Mouse (Mus musculus) erythroblast, embryonic 14.5 days (primary cell): ENCODE results near the gene Usp49. TPM values are rescaled to one million over a fixed set of nuclear protein-coding genes. Genes with fewer than 3 reads are reported as not detected.

Experiments
- H3K27me3 ChIP-seq: 2 replicates; pipeline ENCODE4 v1.6.1; 2012; ENCODE audit warnings: inconsistent platforms; ENCODE audit not compliant: control insufficient read depth
- H3K36me3 ChIP-seq: 2 replicates; pipeline ENCODE4 v1.6.1; 2012; ENCODE audit warnings: mild to moderate bottlenecking, inconsistent platforms; ENCODE audit not compliant: control insufficient read depth
- H3K4me1 ChIP-seq: 2 replicates; pipeline ENCODE4 v1.6.1; 2012; ENCODE audit warnings: inconsistent platforms; ENCODE audit not compliant: control insufficient read depth
- H3K4me3 ChIP-seq: replicated peaks from 2 replicates; pipeline ENCODE3; 2012; ENCODE audit warnings: moderate library complexity, mild to moderate bottlenecking, inconsistent platforms
- H3K9me3 ChIP-seq: 2 replicates; pipeline ENCODE4 v1.6.1; 2012; ENCODE audit warnings: low read length, inconsistent platforms, mixed read lengths; ENCODE audit not compliant: control insufficient read depth
- GATA1 ChIP-seq: IDR thresholded peaks from 2 replicates; pipeline ENCODE4 v1.6.1; 2012; ENCODE audit warnings: low read length, inconsistent platforms, mixed read lengths
- TAL1 ChIP-seq: IDR thresholded peaks from 3 replicates; pipeline ENCODE4 v1.6.1; 2012; ENCODE audit warnings: low read length, inconsistent platforms, mixed read lengths
- polyA plus RNA-seq: library from polyadenylated mRNA; stranded (reverse); fragments of >175 nt; gene quantifications from 2 replicates; pipeline ENCODE4 v1.2.3, GENCODE M21; 2012

The Usp49 gene
- polyA plus RNA-seq: 2.2 and 2.4 TPM in 2 replicates

DNA sequence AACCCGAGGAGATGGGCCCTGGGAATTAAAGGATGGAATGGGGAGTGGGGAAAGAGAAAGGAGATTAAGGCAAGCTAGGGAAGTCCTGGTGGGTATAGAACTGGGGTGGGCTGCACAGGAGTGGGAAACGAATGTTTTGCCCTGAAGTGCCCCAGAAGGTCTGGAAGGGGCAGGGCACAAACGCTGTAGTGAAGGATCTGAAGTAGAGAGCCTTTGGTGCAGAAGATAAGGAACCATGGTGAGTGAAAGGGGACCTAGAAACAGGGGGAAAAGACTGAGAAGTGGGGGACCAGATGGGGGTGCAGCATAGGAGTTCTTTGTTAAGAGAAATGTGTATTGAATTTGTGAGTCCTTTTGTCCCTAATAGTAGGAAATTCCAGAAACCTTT is at the start of gene Usp49:
Usp49 (plus strand) TSS at position 13 of the 388 bp plus-strand sequence.
- H3K4me1 ChIP-seq: peaks cover 60% of the 10 kb centered on the region

DNA sequence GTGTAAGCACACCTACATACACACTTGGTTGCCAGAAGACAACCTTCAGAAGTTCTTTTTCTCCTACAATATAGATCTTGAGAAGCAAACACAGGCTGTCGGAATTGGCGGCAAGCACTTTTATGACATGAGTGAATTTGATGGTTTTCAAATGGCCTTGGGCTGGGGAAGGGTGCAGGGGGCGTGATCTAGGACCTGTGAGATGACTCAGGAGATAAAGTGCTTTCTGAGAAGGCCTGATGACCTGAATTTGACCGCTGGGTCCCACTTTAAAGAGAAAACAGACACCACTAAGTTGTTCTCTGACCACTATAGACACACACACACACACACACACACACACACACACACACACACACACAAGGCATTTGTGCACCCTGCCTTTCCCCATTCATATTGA is 49.5 kb upstream of the Usp49 start:
- H3K4me1 ChIP-seq: peaks cover 67% of the 10 kb centered on the region
- no peaks in the 10 kb centered on the region for H3K27me3 ChIP-seq
- no peaks in the 10 kb centered on the region for H3K9me3 ChIP-seq
- H3K4me3 ChIP-seq: no peak overlapping the region
- H3K36me3 ChIP-seq: peaks cover 2% of the 10 kb centered on the region; the same call in 1 of the 2 replicates
- no peak for TF ChIP-seq TAL1
- TF ChIP-seq GATA1: no peak

More for the DNA sequence above, at the start of gene Usp49:
- TF ChIP-seq TAL1: no peak
- no peak; the same call in 1 of the 2 replicates for TF ChIP-seq GATA1
- H3K4me3 ChIP-seq: peak within 1 kb of the TSS; percentile 87
- peaks cover 4% of the 10 kb centered on the region for H3K9me3 ChIP-seq
- H3K36me3 ChIP-seq: peaks cover 55% of the 10 kb centered on the region
- H3K27me3 ChIP-seq: no peaks in the 10 kb centered on the region

DNA sequence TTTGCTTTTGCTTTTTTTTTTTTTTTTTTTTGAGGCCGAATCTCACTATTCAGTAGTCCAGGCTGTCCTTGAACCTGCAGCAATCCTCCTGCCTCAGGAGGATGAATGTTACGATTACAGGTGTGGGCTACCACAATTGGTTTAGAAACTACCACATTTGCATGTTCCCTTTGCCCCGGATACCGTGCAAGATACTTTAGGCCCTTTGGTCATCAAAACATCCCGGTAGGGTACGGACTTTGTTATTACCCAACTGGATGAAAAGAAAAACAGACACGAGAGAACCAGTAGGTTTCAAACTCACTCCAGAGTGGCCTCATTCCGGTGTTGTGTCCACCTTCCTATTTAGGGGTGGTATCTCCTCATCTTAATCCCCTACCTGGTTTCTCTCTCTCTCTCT is 42.0 kb upstream of the Usp49 start:
- TF ChIP-seq TAL1: no peak
- no peak for TF ChIP-seq GATA1
- Histone ChIP-seq H3K4me3 (no peak overlapping the region), H3K27me3 (no peaks in the 10 kb centered on the region), H3K9me3 (no peaks in the 10 kb centered on the region), H3K4me1 (peaks cover 64% of the 10 kb centered on the region), H3K36me3 (peaks cover 3% of the 10 kb centered on the region; the same call in 1 of the 2 replicates)

DNA sequence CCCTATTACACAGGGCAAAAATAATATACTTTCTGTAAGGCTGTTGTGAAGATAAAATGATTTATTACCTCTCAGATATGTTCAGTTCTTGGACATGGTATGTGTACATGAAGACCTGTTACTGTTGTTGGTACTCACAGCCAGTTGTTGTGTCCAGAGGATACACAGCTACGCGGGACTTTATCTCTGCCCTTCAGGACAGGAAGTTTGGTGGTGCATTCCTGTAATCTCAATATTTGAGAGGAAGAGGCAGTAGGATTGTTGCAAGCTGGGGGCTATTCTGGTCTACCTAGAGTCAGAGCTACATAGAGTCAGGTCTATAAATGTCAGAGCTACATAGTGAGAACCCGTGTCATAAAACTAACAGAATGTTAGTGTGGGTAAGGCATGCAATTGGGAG is 39.4 kb upstream of the Usp49 start:
- Histone ChIP-seq H3K36me3 (peaks cover 23% of the 10 kb centered on the region), H3K4me1 (peaks cover 52% of the 10 kb centered on the region), H3K9me3 (no peaks in the 10 kb centered on the region), H3K27me3 (no peaks in the 10 kb centered on the region), H3K4me3 (no peak overlapping the region)
- TF ChIP-seq TAL1 (no peak), GATA1 (no peak)

DNA sequence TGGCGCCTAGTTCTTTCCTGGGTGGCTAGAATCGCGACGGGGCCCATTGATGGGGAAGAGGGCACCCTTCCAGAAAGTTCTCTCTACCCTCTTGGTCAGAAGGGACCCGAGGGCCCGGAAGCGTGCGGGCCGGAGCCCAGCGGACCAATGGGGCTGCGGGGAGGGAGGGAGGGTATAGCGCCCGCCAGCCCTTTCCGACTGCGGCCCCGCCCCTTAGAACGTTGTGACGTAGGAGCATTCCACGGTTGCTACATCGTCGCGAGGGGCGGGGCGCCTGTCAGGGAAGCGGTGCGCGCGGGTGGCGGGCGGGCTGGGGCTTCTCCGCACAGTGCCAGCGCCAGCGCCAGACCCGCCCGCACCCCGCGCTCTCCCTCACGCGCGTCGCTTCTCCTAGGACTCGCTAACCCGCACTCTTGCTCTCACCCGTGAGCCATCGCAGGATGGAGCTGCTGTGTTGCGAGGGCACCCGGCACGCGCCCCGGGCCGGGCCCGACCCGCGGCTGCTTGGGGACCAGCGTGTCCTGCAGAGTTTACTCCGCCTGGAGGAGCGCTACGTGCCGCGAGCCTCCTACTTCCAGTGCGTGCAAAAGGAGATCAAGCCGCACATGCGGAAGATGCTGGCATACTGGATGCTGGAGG is 37.2 kb upstream of the Usp49 start:
- Histone ChIP-seq H3K9me3 (no peaks in the 10 kb centered on the region), H3K36me3 (peaks cover 45% of the 10 kb centered on the region), H3K4me3 (peak overlapping the region; percentile 100), H3K27me3 (no peaks in the 10 kb centered on the region), H3K4me1 (peaks cover 74% of the 10 kb centered on the region)
- TF ChIP-seq TAL1: no peak
- no peak for TF ChIP-seq GATA1

DNA sequence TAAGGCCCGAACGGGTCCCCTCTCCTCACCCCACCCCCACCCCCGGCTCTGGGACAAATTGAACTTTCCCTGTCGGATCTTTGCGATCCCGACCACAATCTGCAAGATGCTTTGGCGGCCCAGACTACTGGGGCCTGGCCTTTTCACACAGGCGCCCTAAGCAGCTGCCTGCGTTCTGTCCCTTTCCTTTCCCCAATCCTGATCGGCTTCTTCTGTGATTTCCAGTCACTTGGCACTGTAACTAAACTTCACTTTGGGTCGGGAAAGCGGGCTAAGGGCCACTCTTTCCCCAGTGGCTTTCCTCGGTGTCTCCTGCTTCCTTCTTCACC is 36.7 kb upstream of the Usp49 start:
- no peak for TF ChIP-seq GATA1
- Histone ChIP-seq H3K27me3 (no peaks in the 10 kb centered on the region), H3K4me1 (peaks cover 77% of the 10 kb centered on the region), H3K9me3 (no peaks in the 10 kb centered on the region), H3K4me3 (peak overlapping the region; percentile 100), H3K36me3 (peaks cover 50% of the 10 kb centered on the region)

DNA sequence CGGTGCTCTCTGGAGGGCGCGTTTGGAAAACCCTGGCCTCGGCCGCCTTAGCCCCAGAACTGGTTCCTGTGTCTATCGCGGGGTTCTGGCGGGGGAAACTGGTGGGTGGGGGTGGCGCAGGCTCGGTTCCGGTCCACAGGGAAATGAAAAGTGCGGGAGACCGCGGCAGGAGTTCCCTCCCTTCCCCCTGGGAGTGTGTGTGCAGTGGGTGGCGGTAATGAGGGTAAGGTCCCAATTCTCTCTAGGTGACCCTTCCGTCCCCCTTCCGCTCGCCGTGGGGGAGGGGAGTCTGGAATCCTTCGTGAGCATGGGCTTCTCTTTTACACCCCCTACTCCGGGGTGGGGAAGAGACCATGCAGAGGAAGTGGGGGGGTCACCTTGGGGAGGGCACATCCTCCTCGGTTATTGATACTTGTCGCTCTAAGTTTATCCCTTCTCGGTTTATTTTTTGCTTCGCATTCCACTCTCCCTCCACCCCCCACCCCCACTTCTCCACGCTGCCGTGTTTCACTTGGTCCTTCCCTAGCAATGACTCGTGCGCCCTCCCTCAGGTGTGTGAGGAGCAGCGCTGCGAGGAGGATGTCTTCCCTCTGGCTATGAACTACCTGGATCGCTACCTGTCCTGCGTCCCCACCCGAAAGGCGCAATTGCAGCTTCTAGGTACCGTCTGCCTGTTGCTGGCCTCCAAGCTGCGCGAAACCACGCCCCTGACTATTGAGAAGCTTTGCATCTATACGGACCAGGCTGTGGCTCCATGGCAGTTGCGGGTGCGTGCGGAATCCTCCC is 36.1 kb upstream of the Usp49 start:
- peaks cover 56% of the 10 kb centered on the region for H3K36me3 ChIP-seq

DNA sequence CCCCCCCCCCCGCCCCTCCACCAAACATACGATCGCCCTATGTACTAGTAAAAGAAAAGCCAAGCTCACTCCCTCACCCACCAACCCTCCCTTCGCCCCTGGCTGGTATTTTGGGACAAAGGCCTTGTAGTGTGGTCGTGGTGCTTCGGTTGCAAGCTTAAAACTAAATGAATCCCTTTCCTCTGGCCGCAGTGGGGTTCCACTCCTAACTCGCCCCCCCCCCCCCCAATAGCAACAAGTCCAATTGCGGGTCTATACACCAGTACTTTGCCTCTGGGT is 35.6 kb upstream of the Usp49 start:
- H3K4me3 ChIP-seq: peak overlapping the region; percentile 100
- TF ChIP-seq TAL1 (no peak), GATA1 (no peak)
- no peaks in the 10 kb centered on the region for H3K9me3 ChIP-seq
- H3K36me3 ChIP-seq: peaks cover 61% of the 10 kb centered on the region
- H3K4me1 ChIP-seq: peaks cover 79% of the 10 kb centered on the region
- no peaks in the 10 kb centered on the region for H3K27me3 ChIP-seq

More for the DNA sequence above, 36.1 kb upstream of the Usp49 start:
- H3K4me3 ChIP-seq: peak overlapping the region; percentile 100
- no peaks in the 10 kb centered on the region for H3K27me3 ChIP-seq
- H3K9me3 ChIP-seq: no peaks in the 10 kb centered on the region
- no peak for TF ChIP-seq TAL1
- TF ChIP-seq GATA1: no peak
- H3K4me1 ChIP-seq: peaks cover 79% of the 10 kb centered on the region

DNA sequence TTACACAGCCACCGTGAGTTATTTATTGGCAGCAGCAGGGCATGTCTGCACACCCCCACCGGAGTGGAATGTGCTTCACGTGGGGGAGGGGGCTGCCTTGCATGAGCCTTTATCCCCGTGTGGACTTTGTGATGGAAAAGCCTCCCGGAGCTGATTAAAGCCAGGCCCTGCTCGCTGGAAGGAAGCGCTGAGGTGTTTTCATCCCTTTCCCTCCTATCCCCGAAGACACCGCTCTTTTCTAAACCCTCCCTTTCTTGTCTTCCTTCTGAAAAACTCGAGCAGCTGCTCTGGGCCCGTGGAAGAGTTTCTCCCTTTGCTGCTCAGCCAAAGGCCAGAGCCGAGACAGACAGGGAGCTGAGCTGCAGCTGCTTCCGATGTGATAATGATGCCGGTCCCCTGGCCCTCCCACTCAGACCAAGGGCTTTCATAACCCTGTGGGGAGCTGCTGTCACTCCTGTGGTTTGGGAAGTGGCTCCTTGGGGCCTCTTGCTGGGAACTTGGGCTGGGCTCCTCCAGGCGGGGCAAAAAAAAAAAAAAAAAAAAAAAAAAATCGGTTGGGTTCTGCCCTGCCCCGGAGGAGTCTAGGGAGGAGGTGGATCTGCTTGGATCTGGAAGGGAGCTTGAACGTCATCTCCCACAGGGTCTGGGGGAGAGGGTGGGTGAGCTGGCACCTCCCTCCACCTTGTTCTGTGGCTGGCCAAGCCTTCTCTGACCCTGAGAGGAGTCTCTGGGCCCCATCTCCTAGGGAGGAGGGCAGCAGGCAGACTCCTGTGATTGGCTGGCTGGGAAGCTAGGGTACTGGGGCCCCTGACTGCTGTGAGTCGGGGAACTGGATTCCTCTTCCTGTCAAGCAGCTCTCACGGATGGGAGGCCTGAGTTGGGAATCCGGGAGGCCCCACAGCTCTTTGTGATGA is 35.0 kb upstream of the Usp49 start:
- Histone ChIP-seq H3K9me3 (no peaks in the 10 kb centered on the region), H3K4me1 (peaks cover 81% of the 10 kb centered on the region), H3K36me3 (peaks cover 67% of the 10 kb centered on the region), H3K4me3 (peak overlapping the region; percentile 100), H3K27me3 (no peaks in the 10 kb centered on the region)
- TF ChIP-seq GATA1 (no peak), TAL1 (no peak)
